ENCODE assay signal across 9 mouse cellular contexts in the genomic region with DNA sequence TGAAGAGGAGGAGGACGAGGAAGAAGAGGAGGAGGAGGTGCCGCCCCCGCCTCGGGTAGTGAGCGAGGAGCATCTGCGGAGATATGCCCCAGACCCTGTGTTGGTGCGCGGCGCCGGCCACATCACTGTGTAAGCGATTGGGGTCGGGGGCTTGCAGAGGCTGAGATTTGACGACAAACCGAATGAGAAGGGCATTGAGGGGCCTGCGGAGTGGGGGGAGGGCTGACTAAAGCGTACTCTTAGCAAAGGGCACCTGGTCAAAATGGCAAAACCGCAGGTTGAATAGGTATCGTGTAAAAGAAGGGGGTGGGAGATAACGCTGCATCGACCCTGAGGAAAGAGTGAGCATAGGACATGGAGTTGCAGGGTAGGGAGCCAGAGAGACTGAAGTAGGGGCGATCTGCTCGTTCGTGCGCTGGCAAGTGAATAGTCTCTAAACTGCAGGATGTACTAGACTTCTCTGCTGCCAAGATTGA. TPM values are rescaled to one million over a fixed set of nuclear protein-coding genes. Genes with fewer than 3 reads are reported as not detected.
DNase-seq lines count a peak whose midpoint lies in the region; ATAC-seq lines count a peak whose summit lies in the region.
"Had no signal": no experiment of that assay in that cellular context is flagged by ENCODE, and none has a peak within 500 bp of the region (broad histone marks: within the 10 kb centered on the region; RNA-seq: fewer than 3 reads in every experiment).

No protein-coding gene starts in this region.

- no peak overlapping the region for H3K27ac ChIP-seq in embryonic facial prominence, embryonic 14.5 days (replicated peaks; ENCODE audit: low read depth, low read length)
- no peak overlapping the region for H3K27ac ChIP-seq in intestine, embryonic 14.5 days (ENCODE audit: low read depth)
- H3K27ac ChIP-seq in midbrain, embryonic 13.5 days: peak overlapping the region; percentile 76

- H3K4me3 ChIP-seq in megakaryocyte, embryonic 14.5 days (replicated peaks): peak overlapping the region; percentile 93
- peak overlapping the region; percentile 54 for H3K4me3 ChIP-seq in embryonic facial prominence, embryonic 14.5 days (ENCODE audit: low read depth, low read length)
- peak overlapping the region; percentile 50 for H3K4me3 ChIP-seq in intestine, embryonic 14.5 days (ENCODE audit: low read depth, low read length)
- H3K4me3 ChIP-seq in midbrain, embryonic 13.5 days (replicated peaks): peak overlapping the region; percentile 57

- H3K27me3 ChIP-seq in megakaryocyte, embryonic 14.5 days (replicated peaks): peaks cover 35% of the 10 kb centered on the region
- peaks cover 37% of the 10 kb centered on the region for H3K27me3 ChIP-seq in embryonic facial prominence, embryonic 14.5 days (replicated peaks; ENCODE audit: control insufficient read depth, insufficient read depth, low read length)
- peaks cover 20% of the 10 kb centered on the region for H3K27me3 ChIP-seq in intestine, embryonic 14.5 days (replicated peaks; ENCODE audit: control insufficient read depth, insufficient read depth, low read length)
- H3K27me3 ChIP-seq in midbrain, embryonic 13.5 days: peaks cover 63% of the 10 kb centered on the region

- peak; percentile 9 for DNase-seq in cerebellum, adult 11 months
- DNase-seq in cerebellum, postnatal 4 days (ENCODE audit: low spot score in 2 of 2): no peak
- no peak for DNase-seq in embryonic facial prominence, embryonic 14.5 days (ENCODE audit: low spot score)
- DNase-seq in intestine, embryonic 14.5 days (ENCODE audit: low spot score): no peak
- no peak for DNase-seq in layer of hippocampus, adult 9-10 months (ENCODE audit: low spot score)

- H3K4me1 ChIP-seq in megakaryocyte, embryonic 14.5 days: peaks cover 8% of the 10 kb centered on the region
- no peaks in the 10 kb centered on the region for H3K4me1 ChIP-seq in embryonic facial prominence, embryonic 14.5 days (ENCODE audit: control insufficient read depth, insufficient read depth, low read length)
- H3K4me1 ChIP-seq in intestine, embryonic 14.5 days (replicated peaks; ENCODE audit: control insufficient read depth, insufficient read depth, low read length): no peaks in the 10 kb centered on the region
- no peaks in the 10 kb centered on the region for H3K4me1 ChIP-seq in midbrain, embryonic 13.5 days (replicated peaks)

- H3K4me2 ChIP-seq in embryonic facial prominence, embryonic 14.5 days (ENCODE audit: low read depth, low read length): peak overlapping the region; percentile 54
- peak overlapping the region; percentile 51 for H3K4me2 ChIP-seq in intestine, embryonic 14.5 days (ENCODE audit: low read length)
- H3K4me2 ChIP-seq in midbrain, embryonic 13.5 days (replicated peaks): peak overlapping the region; percentile 57

- WGBS in embryonic facial prominence, embryonic 14.5 days: 15% methylated on average over 24 of the region's 24 CpGs
- 6% methylated on average over 24 of the region's 24 CpGs for WGBS in intestine, embryonic 14.5 days
- WGBS in midbrain, embryonic 13.5 days: 13% methylated on average over 24 of the region's 24 CpGs

- H3K9ac ChIP-seq in embryonic facial prominence, embryonic 14.5 days (ENCODE audit: low read depth, low read length): peak overlapping the region; percentile 69
- peak overlapping the region; percentile 49 for H3K9ac ChIP-seq in intestine, embryonic 14.5 days (ENCODE audit: low read length)
- peak overlapping the region; percentile 67 for H3K9ac ChIP-seq in midbrain, embryonic 13.5 days (replicated peaks)

- H3K36me3 ChIP-seq in megakaryocyte, embryonic 14.5 days (replicated peaks; ENCODE audit: low read length): no peaks in the 10 kb centered on the region
- no peaks in the 10 kb centered on the region for H3K36me3 ChIP-seq in embryonic facial prominence, embryonic 14.5 days (ENCODE audit: control insufficient read depth, insufficient read depth, low read length)
- no peaks in the 10 kb centered on the region for H3K36me3 ChIP-seq in intestine, embryonic 14.5 days (ENCODE audit: control insufficient read depth, insufficient read depth, low read length)
- no peaks in the 10 kb centered on the region for H3K36me3 ChIP-seq in midbrain, embryonic 13.5 days

- no peaks in the 10 kb centered on the region for H3K9me3 ChIP-seq in megakaryocyte, embryonic 14.5 days
- no peaks in the 10 kb centered on the region for H3K9me3 ChIP-seq in embryonic facial prominence, embryonic 14.5 days (ENCODE audit: control insufficient read depth, low read length)
- no peaks in the 10 kb centered on the region for H3K9me3 ChIP-seq in intestine, embryonic 14.5 days (ENCODE audit: control insufficient read depth, low read length)
- H3K9me3 ChIP-seq in midbrain, embryonic 13.5 days: no peaks in the 10 kb centered on the region

- ATAC-seq in megakaryocyte, adult 5-6 weeks (ENCODE audit: poor library complexity, severe bottlenecking): no peak
- peak; percentile 82 for ATAC-seq in embryonic facial prominence, embryonic 14.5 days (ENCODE audit: low read depth)
- ATAC-seq in intestine, embryonic 14.5 days (replicated peaks; ENCODE audit: low FRiP score, low TSS enrichment, low read depth): peak; percentile 77; the same call in 1 of the 2 replicates
- peak; percentile 90 for ATAC-seq in midbrain, embryonic 13.5 days

RNA-seq across cellular contexts. Expression of gene Chic1, which starts 0.5 kb away (rescaled TPM):
- not detected in 2 replicates for polyA plus RNA-seq in megakaryocyte, embryonic 14.5 days (2012; ENCODE audit: insufficient read depth, low replicate concordance)
- total RNA-seq in megakaryocyte, adult 5-6 weeks (2015): not detected in 2 replicates
- 0.24 TPM in 1 of 2 replicates, not detected in the other for total RNA-seq in megakaryocyte, adult 5-6 weeks (2017)
- polyA plus RNA-seq in embryonic facial prominence, embryonic 14.5 days (2014; fragmentation: Nextera tagmentation; extraction: Ambion mirVana): 2.0 and 2.8 TPM in 2 replicates
- polyA plus RNA-seq in intestine, embryonic 14.5 days (2014; fragmentation: Nextera tagmentation; extraction: Ambion mirVana): 6.0 and 6.1 TPM in 2 replicates
- 8.4 and 8.9 TPM in 2 replicates for polyA plus RNA-seq in midbrain, embryonic 13.5 days (2015; fragmentation: Nextera tagmentation; extraction: Ambion mirVana)

RNA-seq across cellular contexts. Expression of gene Cdx4, which starts 35.6 kb away (rescaled TPM):
- not detected in 2 replicates for polyA plus RNA-seq in megakaryocyte, embryonic 14.5 days (2012; ENCODE audit: insufficient read depth, low replicate concordance)
- not detected in 2 replicates for total RNA-seq in megakaryocyte, adult 5-6 weeks (2015)
- total RNA-seq in megakaryocyte, adult 5-6 weeks (2017): not detected in 2 replicates
- polyA plus RNA-seq in embryonic facial prominence, embryonic 14.5 days (2014; fragmentation: Nextera tagmentation; extraction: Ambion mirVana): not detected in 2 replicates
- polyA plus RNA-seq in intestine, embryonic 14.5 days (2014; fragmentation: Nextera tagmentation; extraction: Ambion mirVana): not detected in 2 replicates
- polyA plus RNA-seq in midbrain, embryonic 13.5 days (2015; fragmentation: Nextera tagmentation; extraction: Ambion mirVana): not detected in 2 replicates
- polyA plus RNA-seq: frontal cortex, adult 2 months had no signal

RNA-seq across cellular contexts. Expression of gene Tsx, which starts 57.5 kb away (rescaled TPM):
- not detected in 2 replicates for polyA plus RNA-seq in megakaryocyte, embryonic 14.5 days (2012; ENCODE audit: insufficient read depth, low replicate concordance)
- not detected in 2 replicates for total RNA-seq in megakaryocyte, adult 5-6 weeks (2015)
- not detected in 2 replicates for total RNA-seq in megakaryocyte, adult 5-6 weeks (2017)
- polyA plus RNA-seq in embryonic facial prominence, embryonic 14.5 days (2014; fragmentation: Nextera tagmentation; extraction: Ambion mirVana): 0.35 and 0.65 TPM in 2 replicates
- polyA plus RNA-seq in intestine, embryonic 14.5 days (2014; fragmentation: Nextera tagmentation; extraction: Ambion mirVana): 0.38 and 0.77 TPM in 2 replicates
- 0.34 and 0.35 TPM in 2 replicates for polyA plus RNA-seq in midbrain, embryonic 13.5 days (2015; fragmentation: Nextera tagmentation; extraction: Ambion mirVana)
